Mouse (Mus musculus) ES-E14 (cell line): ENCODE measurements around the gene Mndal.
"Not testable (repeated sequence)": the region's sequence is repeated elsewhere in the genome, so short reads cannot be mapped to it uniquely, and the experiment has no call there.

Experiments
- HCFC1 ChIP-seq: IDR thresholded peaks from 2 replicates; pipeline ENCODE4 v1.6.1; 2012; ENCODE audit warnings: low read length, inconsistent platforms, borderline replicate concordance; ENCODE audit not compliant: insufficient read depth
- MAFK ChIP-seq: IDR thresholded peaks from 2 replicates; pipeline ENCODE4 v1.6.1; 2014; ENCODE audit warnings: mild to moderate bottlenecking, low read depth, low read length, inconsistent platforms; ENCODE audit not compliant: insufficient read depth
- ZNF384 ChIP-seq: IDR thresholded peaks from 2 replicates; pipeline ENCODE4 v1.6.1; 2012; ENCODE audit warnings: low read depth, low read length, inconsistent platforms

- not testable (repeated sequence) for TF ChIP-seq HCFC1, MAFK, ZNF384
Measured at GRCm38 (mm10) chr1:173820794-173821480, 121.4 kb downstream of the Mndal start.
